Mouse (Mus musculus): ENCODE measurements around the gene Enpp1. TPM values are rescaled to one million over a fixed set of nuclear protein-coding genes. Genes with fewer than 3 reads are reported as not detected.

The Enpp1 gene
- polyA plus RNA-seq, 1 experiment from 2014 or later, result 6.3 TPM

GRCm38 (mm10) chr10:24716232-24716631 lies 4.3 kb upstream of the Enpp1 start:
- Histone ChIP-seq H3K4me2 (no peak overlapping the region), H3K4me3 (ENCODE audit: low read depth, low read length) (no peak overlapping the region), H3K27ac (ENCODE audit: low read depth, low read length) (no peak overlapping the region), H3K9me3 (replicated peaks; ENCODE audit: control insufficient read depth, low read length) (no peaks in the 10 kb centered on the region), H3K27me3 (ENCODE audit: control insufficient read depth, insufficient read depth, low read length) (no peaks in the 10 kb centered on the region), H3K36me3 (ENCODE audit: control insufficient read depth, insufficient read depth, low read length) (no peaks in the 10 kb centered on the region), H3K4me1 (ENCODE audit: control insufficient read depth, insufficient read depth, low read length) (peaks cover under 1% of the 10 kb centered on the region; the same call in 1 of the 2 replicates), H3K9ac (ENCODE audit: low read depth, low read length) (no peak overlapping the region)
- 77% methylated on average over 5 of the region's 5 CpGs for WGBS (ENCODE audit: insufficient replicate concordance)
- no peak for ATAC-seq (replicated peaks; ENCODE audit: insufficient number of reproducible peaks, low FRiP score, low TSS enrichment)

GRCm38 (mm10) chr10:24712901-24713300 lies 942 bp upstream of the Enpp1 start:
- Histone ChIP-seq H3K4me2 (no peak overlapping the region), H3K4me1 (ENCODE audit: control insufficient read depth, insufficient read depth, low read length) (peaks cover 4% of the 10 kb centered on the region; the same call in 1 of the 2 replicates), H3K27me3 (ENCODE audit: control insufficient read depth, insufficient read depth, low read length) (peaks cover 7% of the 10 kb centered on the region; the same call in 1 of the 2 replicates), H3K9me3 (replicated peaks; ENCODE audit: control insufficient read depth, low read length) (no peaks in the 10 kb centered on the region), H3K9ac (ENCODE audit: low read depth, low read length) (no peak overlapping the region), H3K27ac (ENCODE audit: low read depth, low read length) (no peak overlapping the region), H3K4me3 (ENCODE audit: low read depth, low read length) (no peak overlapping the region), H3K36me3 (ENCODE audit: control insufficient read depth, insufficient read depth, low read length) (no peaks in the 10 kb centered on the region)
- 65% methylated on average over 5 of the region's 5 CpGs for WGBS (ENCODE audit: insufficient replicate concordance)
- ATAC-seq (replicated peaks; ENCODE audit: insufficient number of reproducible peaks, low FRiP score, low TSS enrichment), result no peak

GRCm38 (mm10) chr10:24712367-24712761 lies 405 bp upstream of the Enpp1 start:
- Histone ChIP-seq H3K36me3 (ENCODE audit: control insufficient read depth, insufficient read depth, low read length) (no peaks in the 10 kb centered on the region), H3K4me3 (ENCODE audit: low read depth, low read length) (peak overlapping the region; percentile 74), H3K27ac (ENCODE audit: low read depth, low read length) (no peak overlapping the region), H3K27me3 (ENCODE audit: control insufficient read depth, insufficient read depth, low read length) (peaks cover 7% of the 10 kb centered on the region; the same call in 1 of the 2 replicates), H3K4me2 (peak overlapping the region; percentile 90), H3K9ac (ENCODE audit: low read depth, low read length) (peak overlapping the region; percentile 72; the same call in 1 of the 2 replicates), H3K4me1 (ENCODE audit: control insufficient read depth, insufficient read depth, low read length) (peaks cover 4% of the 10 kb centered on the region; the same call in 1 of the 2 replicates), H3K9me3 (replicated peaks; ENCODE audit: control insufficient read depth, low read length) (no peaks in the 10 kb centered on the region)
- 15% methylated on average over 15 of the region's 15 CpGs for WGBS (ENCODE audit: insufficient replicate concordance)
- no peak for ATAC-seq (replicated peaks; ENCODE audit: insufficient number of reproducible peaks, low FRiP score, low TSS enrichment)

- Histone ChIP-seq H3K9me3 (replicated peaks; ENCODE audit: control insufficient read depth, low read length) (no peaks in the 10 kb centered on the region), H3K36me3 (ENCODE audit: control insufficient read depth, insufficient read depth, low read length) (no peaks in the 10 kb centered on the region), H3K4me1 (ENCODE audit: control insufficient read depth, insufficient read depth, low read length) (peaks cover 4% of the 10 kb centered on the region; the same call in 1 of the 2 replicates), H3K27ac (ENCODE audit: low read depth, low read length) (no peak overlapping the region), H3K27me3 (ENCODE audit: control insufficient read depth, insufficient read depth, low read length) (peaks cover 7% of the 10 kb centered on the region; the same call in 1 of the 2 replicates), H3K4me2 (peak overlapping the region; percentile 90), H3K4me3 (ENCODE audit: low read depth, low read length) (peak overlapping the region; percentile 74), H3K9ac (ENCODE audit: low read depth, low read length) (peak overlapping the region; percentile 72)
- no peak for ATAC-seq (replicated peaks; ENCODE audit: insufficient number of reproducible peaks, low FRiP score, low TSS enrichment)
- 19% methylated on average over 10 of the region's 10 CpGs for WGBS (ENCODE audit: insufficient replicate concordance)
Observed at GRCm38 (mm10) chr10:24711071-24711470, 888 bp downstream of the Enpp1 start.

- H3K4me2 ChIP-seq, result peak overlapping the region; percentile 90
- WGBS (ENCODE audit: insufficient replicate concordance), result 88% methylated on average over 6 of the region's 6 CpGs
Observed at GRCm38 (mm10) chr10:24710361-24710760, 1.6 kb downstream of the Enpp1 start.

GRCm38 (mm10) chr10:24707745-24708144 lies 4.2 kb downstream of the Enpp1 start:
- H3K27me3 ChIP-seq (ENCODE audit: control insufficient read depth, insufficient read depth, low read length), result peaks cover 7% of the 10 kb centered on the region; the same call in 1 of the 2 replicates

More at GRCm38 (mm10) chr10:24710361-24710760, 1.6 kb downstream of the Enpp1 start:
- Histone ChIP-seq H3K9ac (ENCODE audit: low read depth, low read length) (no peak overlapping the region), H3K36me3 (ENCODE audit: control insufficient read depth, insufficient read depth, low read length) (no peaks in the 10 kb centered on the region), H3K27me3 (ENCODE audit: control insufficient read depth, insufficient read depth, low read length) (peaks cover 7% of the 10 kb centered on the region; the same call in 1 of the 2 replicates), H3K4me3 (ENCODE audit: low read depth, low read length) (peak overlapping the region; percentile 74; the same call in 1 of the 2 replicates), H3K27ac (ENCODE audit: low read depth, low read length) (no peak overlapping the region), H3K9me3 (replicated peaks; ENCODE audit: control insufficient read depth, low read length) (no peaks in the 10 kb centered on the region), H3K4me1 (ENCODE audit: control insufficient read depth, insufficient read depth, low read length) (peaks cover 4% of the 10 kb centered on the region; the same call in 1 of the 2 replicates)
- ATAC-seq (replicated peaks; ENCODE audit: insufficient number of reproducible peaks, low FRiP score, low TSS enrichment), result no peak

GRCm38 (mm10) chr10:24706431-24707140 lies 5.4 kb downstream of the Enpp1 start:
- no peak for ATAC-seq (replicated peaks; ENCODE audit: insufficient number of reproducible peaks, low FRiP score, low TSS enrichment)
- 87% methylated on average over 2 of the region's 2 CpGs for WGBS (ENCODE audit: insufficient replicate concordance)
- Histone ChIP-seq H3K4me3 (ENCODE audit: low read depth, low read length) (no peak overlapping the region), H3K4me2 (no peak overlapping the region), H3K4me1 (ENCODE audit: control insufficient read depth, insufficient read depth, low read length) (peaks cover 4% of the 10 kb centered on the region; the same call in 1 of the 2 replicates), H3K9me3 (replicated peaks; ENCODE audit: control insufficient read depth, low read length) (no peaks in the 10 kb centered on the region), H3K9ac (ENCODE audit: low read depth, low read length) (no peak overlapping the region), H3K36me3 (ENCODE audit: control insufficient read depth, insufficient read depth, low read length) (no peaks in the 10 kb centered on the region), H3K27me3 (ENCODE audit: control insufficient read depth, insufficient read depth, low read length) (peaks cover 7% of the 10 kb centered on the region; the same call in 1 of the 2 replicates), H3K27ac (ENCODE audit: low read depth, low read length) (no peak overlapping the region)

More at GRCm38 (mm10) chr10:24707745-24708144, 4.2 kb downstream of the Enpp1 start:
- no peaks in the 10 kb centered on the region for H3K36me3 ChIP-seq (ENCODE audit: control insufficient read depth, insufficient read depth, low read length)
- no peaks in the 10 kb centered on the region for H3K9me3 ChIP-seq (replicated peaks; ENCODE audit: control insufficient read depth, low read length)
- H3K27ac ChIP-seq (ENCODE audit: low read depth, low read length), result no peak overlapping the region
- no peak for ATAC-seq (replicated peaks; ENCODE audit: insufficient number of reproducible peaks, low FRiP score, low TSS enrichment)
- WGBS (ENCODE audit: insufficient replicate concordance), result 79% methylated on average over 6 of the region's 6 CpGs
- no peak overlapping the region for H3K9ac ChIP-seq (ENCODE audit: low read depth, low read length)
- H3K4me2 ChIP-seq, result no peak overlapping the region
- peaks cover 4% of the 10 kb centered on the region; the same call in 1 of the 2 replicates for H3K4me1 ChIP-seq (ENCODE audit: control insufficient read depth, insufficient read depth, low read length)
- H3K4me3 ChIP-seq (ENCODE audit: low read depth, low read length), result no peak overlapping the region

GRCm38 (mm10) chr10:24702698-24703097 lies 9.3 kb downstream of the Enpp1 start:
- H3K4me1 ChIP-seq (ENCODE audit: control insufficient read depth, insufficient read depth, low read length), result no peaks in the 10 kb centered on the region
- H3K9me3 ChIP-seq (replicated peaks; ENCODE audit: control insufficient read depth, low read length), result no peaks in the 10 kb centered on the region
- H3K27ac ChIP-seq (ENCODE audit: low read depth, low read length), result no peak overlapping the region
- no peak overlapping the region for H3K4me3 ChIP-seq (ENCODE audit: low read depth, low read length)
- ATAC-seq (replicated peaks; ENCODE audit: insufficient number of reproducible peaks, low FRiP score, low TSS enrichment), result no peak
- no peaks in the 10 kb centered on the region for H3K27me3 ChIP-seq (ENCODE audit: control insufficient read depth, insufficient read depth, low read length)
- no peak overlapping the region for H3K4me2 ChIP-seq
- H3K36me3 ChIP-seq (ENCODE audit: control insufficient read depth, insufficient read depth, low read length), result no peaks in the 10 kb centered on the region
- 61% methylated on average over 2 of the region's 2 CpGs for WGBS (ENCODE audit: insufficient replicate concordance)
- no peak overlapping the region for H3K9ac ChIP-seq (ENCODE audit: low read depth, low read length)

Measured in heart, embryonic 11.5 days (tissue).